Mouse (Mus musculus) ES-E14 (cell line): Measurements from ENCODE around the gene Daw1. TPM values are rescaled to one million over a fixed set of nuclear protein-coding genes. Genes with fewer than 3 reads are reported as not detected.

ENCODE experiments used
- DNase-seq: peaks from one replicate; pipeline ENCODE4 v3.0.0-alpha.2; 2013; ENCODE audit warnings: low read depth, low spot score
- H3K27ac ChIP-seq: 2 replicates; pipeline ENCODE4 v1.5.1; 2012; ENCODE audit warnings: low read depth, mild to moderate bottlenecking, low read length, moderate library complexity, mixed read lengths; ENCODE audit not compliant: poor library complexity, insufficient read depth, severe bottlenecking
- H3K36me3 ChIP-seq: 2 replicates; pipeline ENCODE4 v1.6.1; 2012; ENCODE audit warnings: mild to moderate bottlenecking, low read length, moderate library complexity, mixed read lengths; ENCODE audit not compliant: control insufficient read depth, poor library complexity, insufficient read depth, severe bottlenecking
- H3K4me1 ChIP-seq, 2 experiments: fragments of 150-350 bp in 1 of 2; sonication (generic) in 1 of 2; 2 replicates each; pipeline ENCODE4 v1.6.1; 2012; ENCODE audit warnings: low read length in 2 of 2, mild to moderate bottlenecking in 1 of 2, mixed read lengths in 1 of 2; ENCODE audit not compliant: control insufficient read depth in 2 of 2, insufficient read depth in 2 of 2, poor library complexity in 1 of 2
- H3K4me3 ChIP-seq, 2 experiments: fragments of 150-350 bp in 1 of 2; sonication (generic) in 1 of 2; 2 replicates each; pipeline ENCODE4 v1.5.1; 2012; ENCODE audit warnings: low read length in 2 of 2, low read depth in 1 of 2, mild to moderate bottlenecking in 1 of 2, mixed read lengths in 1 of 2; ENCODE audit not compliant: insufficient read depth in 1 of 2, poor library complexity in 1 of 2, severe bottlenecking in 1 of 2
- H3K9ac ChIP-seq: 2 replicates; pipeline ENCODE4 v1.6.1; 2012; ENCODE audit warnings: low read depth, mild to moderate bottlenecking, low read length, mixed read lengths; ENCODE audit not compliant: poor library complexity, insufficient read depth, severe bottlenecking
- H3K9me3 ChIP-seq: fragments of 150-350 bp; sonication (generic); 2 replicates; pipeline ENCODE4 v1.6.1; 2012; ENCODE audit warnings: low read depth, mild to moderate bottlenecking, low read length; ENCODE audit not compliant: control insufficient read depth, insufficient read depth
- CHD2 ChIP-seq: IDR thresholded peaks from 2 replicates; pipeline ENCODE4 v1.6.1; 2014; ENCODE audit warnings: mild to moderate bottlenecking, low read depth, low read length, inconsistent platforms
- HCFC1 ChIP-seq: IDR thresholded peaks from 2 replicates; pipeline ENCODE4 v1.6.1; 2012; ENCODE audit warnings: low read length, inconsistent platforms, borderline replicate concordance; ENCODE audit not compliant: insufficient read depth
- MAFK ChIP-seq: IDR thresholded peaks from 2 replicates; pipeline ENCODE4 v1.6.1; 2014; ENCODE audit warnings: mild to moderate bottlenecking, low read depth, low read length, inconsistent platforms; ENCODE audit not compliant: insufficient read depth
- ZC3H11A ChIP-seq: IDR thresholded peaks from 2 replicates; pipeline ENCODE4 v1.6.1; 2012; ENCODE audit warnings: low read depth, mild to moderate bottlenecking, inconsistent platforms, low read length, borderline replicate concordance
- ZNF384 ChIP-seq: IDR thresholded peaks from 2 replicates; pipeline ENCODE4 v1.6.1; 2012; ENCODE audit warnings: low read depth, low read length, inconsistent platforms
- in situ Hi-C, 2 experiments: fragments of 600-800 bp; cut with MboI; formaldehyde crosslinking; loops; one replicate each; pipeline ENCODE4 v1.15.1; 2025; ENCODE audit warnings: low sequenced_read_pairs in 2 of 2, inconsistent platforms in 1 of 2; ENCODE audit not compliant: unreplicated experiment in 2 of 2
- total RNA-seq: library from RNA; depleted of rRNA; stranded (reverse); fragments of 300-350 nt; gene quantifications from 2 replicates; pipeline ENCODE4 v1.2.3, GENCODE M21; 2012

Daw1 gene
- total RNA-seq, 1 experiment, result not detected

DNA sequence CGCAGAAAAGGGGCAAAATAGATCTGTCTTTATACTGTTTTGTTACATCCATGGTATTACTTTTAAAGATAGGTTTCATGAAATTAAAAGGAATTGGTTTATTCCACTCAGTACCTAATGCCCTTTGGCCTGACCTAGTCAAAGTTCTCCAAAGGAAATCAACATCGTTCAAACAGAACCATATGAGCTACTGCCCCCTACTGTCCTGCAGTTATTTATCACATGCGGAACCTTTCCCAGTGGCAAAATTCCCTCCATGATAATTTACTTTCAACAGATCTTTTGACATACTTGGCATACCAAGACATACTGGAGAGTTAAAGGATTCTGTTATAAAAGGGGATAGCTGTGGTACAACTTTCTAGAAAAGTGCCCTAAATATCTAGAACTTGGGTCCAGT is 9.3 kb upstream of the Daw1 start:
- no peaks in the 10 kb centered on the region for H3K36me3 ChIP-seq

DNA sequence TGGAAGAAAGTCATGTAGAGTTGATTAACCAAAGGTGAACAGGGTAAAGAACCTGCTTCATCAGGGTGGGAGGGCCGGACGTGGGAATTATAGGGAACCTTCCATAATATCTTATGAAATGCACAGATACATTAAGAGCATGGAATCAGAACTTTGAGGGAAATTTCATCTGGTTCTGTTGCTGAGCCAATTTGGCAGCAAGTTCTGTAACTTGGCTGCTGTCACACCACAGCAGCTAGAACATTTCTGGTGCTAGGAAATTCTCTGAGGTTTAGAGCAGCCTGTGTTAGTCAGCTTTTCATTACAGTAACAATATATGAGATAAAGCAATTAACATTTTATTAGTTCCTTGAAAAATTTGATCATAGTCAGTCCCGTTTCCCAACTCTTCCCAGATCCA is 6.6 kb upstream of the Daw1 start:
- no peak for TF ChIP-seq MAFK
- no peak for TF ChIP-seq ZC3H11A
- TF ChIP-seq ZNF384, result no peak
- no peak for TF ChIP-seq HCFC1
- no peak for TF ChIP-seq CHD2
- Histone ChIP-seq H3K36me3 (no peaks in the 10 kb centered on the region), H3K9me3 (no peaks in the 10 kb centered on the region), H3K9ac (no peak overlapping the region), H3K27ac (no peak overlapping the region), H3K4me3 (no peak overlapping the region), H3K4me1 (no peaks in the 10 kb centered on the region)
- DNase-seq, result no peak
- in situ Hi-C loops, result no loop called here

More for the DNA sequence above, 9.3 kb upstream of the Daw1 start:
- Histone ChIP-seq H3K4me3 (no peak overlapping the region), H3K4me1 (no peaks in the 10 kb centered on the region), H3K27ac (no peak overlapping the region), H3K9ac (no peak overlapping the region), H3K9me3 (no peaks in the 10 kb centered on the region)
- no peak for DNase-seq
- TF ChIP-seq MAFK (no peak), ZNF384 (no peak), HCFC1 (no peak), CHD2 (no peak), ZC3H11A (no peak)
- in situ Hi-C loops, result no loop called here

DNA sequence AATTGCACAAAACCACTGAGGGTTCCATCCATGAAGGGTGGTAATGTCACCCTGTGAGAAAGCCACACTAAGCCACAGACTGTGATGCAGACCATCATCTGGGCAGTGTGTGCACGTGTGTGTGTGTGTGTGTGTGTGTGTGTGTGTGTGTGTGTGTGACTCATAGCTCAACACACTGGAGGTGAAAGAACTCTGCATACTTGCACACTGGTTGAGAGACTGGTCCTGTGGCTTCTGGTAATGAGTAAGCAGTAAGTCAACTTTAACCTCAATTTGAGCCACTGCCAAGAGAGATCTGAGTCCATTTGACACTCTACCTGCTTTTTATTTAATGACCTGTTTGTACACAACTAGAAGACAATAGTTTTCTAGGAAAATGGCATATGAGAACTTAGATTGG is 2.7 kb upstream of the Daw1 start:
- H3K9me3 ChIP-seq, result no peaks in the 10 kb centered on the region
- no peak overlapping the region for H3K9ac ChIP-seq
- peaks cover 0 to 2% of the 10 kb centered on the region in 2 experiments; a peak in 2 of 4 replicates for H3K4me1 ChIP-seq
- in situ Hi-C loops, result no loop called here
- H3K27ac ChIP-seq, result no peak overlapping the region
- no peak for DNase-seq
- no peak overlapping the region for H3K4me3 ChIP-seq
- H3K36me3 ChIP-seq, result no peaks in the 10 kb centered on the region
- TF ChIP-seq MAFK (no peak), CHD2 (no peak), HCFC1 (no peak), ZNF384 (no peak), ZC3H11A (no peak)

DNA sequence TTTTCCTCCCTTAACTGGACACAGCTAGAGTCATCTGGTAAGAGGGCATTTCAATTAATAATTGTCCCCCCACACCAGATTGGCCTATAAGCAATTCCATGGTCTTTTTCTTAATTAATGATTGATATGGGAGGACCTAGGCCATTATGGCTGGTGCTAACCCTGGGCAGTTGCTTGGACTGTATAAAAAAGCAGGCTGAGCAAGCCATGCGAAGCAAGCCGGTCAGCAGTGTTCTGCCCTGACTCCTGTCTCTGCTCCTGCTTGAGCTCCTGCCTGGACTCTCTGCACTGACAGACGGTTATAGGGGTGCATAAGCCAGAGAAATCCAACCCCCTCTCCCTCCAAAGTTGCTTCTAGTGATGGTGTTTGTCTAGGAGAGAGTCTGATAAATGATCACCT is 2.1 kb downstream of the Daw1 start:
- no peaks in the 10 kb centered on the region for H3K36me3 ChIP-seq
- in situ Hi-C loops, result no loop called here
- no peak for DNase-seq
- H3K9ac ChIP-seq, result no peak overlapping the region
- TF ChIP-seq MAFK (no peak), ZNF384 (no peak), HCFC1 (no peak), ZC3H11A (no peak), CHD2 (no peak)
- H3K27ac ChIP-seq, result no peak overlapping the region
- no peaks in the 10 kb centered on the region for H3K9me3 ChIP-seq
- no peak overlapping the region for H3K4me3 ChIP-seq
- H3K4me1 ChIP-seq, result peaks cover 0 to 2% of the 10 kb centered on the region in 2 experiments; a peak in 2 of 4 replicates

DNA sequence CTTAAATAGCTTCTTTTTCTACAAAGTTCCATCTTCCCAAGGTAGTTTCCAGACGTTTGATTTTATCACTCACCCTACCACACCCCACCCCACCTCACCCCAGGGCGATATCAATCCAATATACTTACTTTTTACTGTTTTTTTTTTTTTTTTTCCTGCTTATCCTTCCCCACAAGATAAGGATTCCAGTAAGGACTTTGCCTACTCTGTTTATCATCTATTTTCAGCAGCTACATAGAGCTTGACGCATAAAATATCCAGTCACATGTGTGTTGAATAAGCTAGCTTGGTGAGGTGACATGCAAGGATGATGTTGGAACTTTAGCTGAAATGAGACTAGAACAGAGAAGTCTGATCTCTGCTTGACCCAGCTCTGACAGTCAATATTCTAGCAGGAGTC is 4.5 kb downstream of the Daw1 start:
- in situ Hi-C loops, result no loop called here
- Histone ChIP-seq H3K4me1 (peaks cover 0 to 2% of the 10 kb centered on the region in 2 experiments; a peak in 2 of 4 replicates), H3K4me3 (no peak overlapping the region), H3K27ac (no peak overlapping the region), H3K9ac (no peak overlapping the region), H3K36me3 (no peaks in the 10 kb centered on the region), H3K9me3 (no peaks in the 10 kb centered on the region)
- TF ChIP-seq HCFC1, result no peak
- no peak for TF ChIP-seq CHD2
- TF ChIP-seq MAFK, result no peak
- no peak for TF ChIP-seq ZC3H11A
- no peak for TF ChIP-seq ZNF384
- no peak for DNase-seq
